Mouse (Mus musculus) left cerebral cortex, postnatal 14 days (tissue): Measurements from ENCODE around the gene Prg2. TPM values are rescaled to one million over a fixed set of nuclear protein-coding genes. Genes with fewer than 3 reads are reported as not detected.

ENCODE experiments used
- DNase-seq, 2 experiments: peaks; one replicate each; pipeline ENCODE4 v3.0.0; 2021 to 2022; ENCODE audit warnings: low spot score in 2 of 2, mixed read lengths in 1 of 2
- intact Hi-C: fragments of 180-260 bp; cut with DNase I; formaldehyde crosslinking; loops from one replicate; pipeline ENCODE4 v1.15.1; 2025
- total RNA-seq, 2 experiments: library from RNA; stranded (reverse); gene quantifications; 2 replicates each; pipeline ENCODE4 v1.2.3; 2021

Gene Prg2
- total RNA-seq, 2 experiments from 2014 or later = not detected

GRCm38 (mm10) chr2:85013826-85014587, 33.7 kb downstream of the Prg2 start:
- intact Hi-C loops = no loop called here
- no peak for DNase-seq

- no peak for DNase-seq
- intact Hi-C loops = no loop called here
Observed at GRCm38 (mm10) chr2:85014588-85014982, 34.3 kb downstream of the Prg2 start.

GRCm38 (mm10) chr2:85022043-85022442, 41.8 kb downstream of the Prg2 start:
- intact Hi-C loops = no loop called here
- DNase-seq = peak in 1 of 2 experiments; percentile 20

GRCm38 (mm10) chr2:85026178-85026577, 45.9 kb downstream of the Prg2 start:
- intact Hi-C loops = no loop called here
- no peak for DNase-seq

GRCm38 (mm10) chr2:85027281-85027680, 47.0 kb downstream of the Prg2 start:
- intact Hi-C loops = no loop called here
- no peak for DNase-seq

GRCm38 (mm10) chr2:85029897-85030296, 49.6 kb downstream of the Prg2 start:
- intact Hi-C loops = no loop called here
- DNase-seq = no peak

GRCm38 (mm10) chr2:85030989-85031388, 50.7 kb downstream of the Prg2 start:
- intact Hi-C loops = no loop called here
- DNase-seq = no peak

- intact Hi-C loops = no loop called here
- DNase-seq = no peak
Observed at GRCm38 (mm10) chr2:85033121-85033520, 52.9 kb downstream of the Prg2 start.

Other genes starting within 250 kb of the Prg2 start
- 10 to 100 TPM; 40.1 to 41.0 TPM for gene Ypel4, start 246.4 kb upstream of the Prg2 start, total RNA-seq
- gene Gm19426, start 236.8 kb upstream of the Prg2 start, total RNA-seq = 1 to 10 TPM; 1.6 to 2.0 TPM
- 1 to 10 TPM; 5.9 to 6.8 TPM for gene Serping1, start 205.0 kb upstream of the Prg2 start, total RNA-seq
- gene Ube2l6, start 181.6 kb upstream of the Prg2 start, total RNA-seq = 1 to 10 TPM; 5.1 to 6.0 TPM
- gene Smtnl1, start 157.8 kb upstream of the Prg2 start, total RNA-seq = not detected
- gene Timm10, start 153.5 kb upstream of the Prg2 start, total RNA-seq = 10 to 100 TPM; 59.7 to 63.5 TPM
- gene Slc43a1, start 141.6 kb upstream of the Prg2 start, total RNA-seq = under 1 TPM; 0.15 to 0.24 TPM
- 10 to 100 TPM; 92.2 to 95.0 TPM for gene Rtn4rl2, start 93.8 kb upstream of the Prg2 start, total RNA-seq
- gene Slc43a3, start 43.9 kb upstream of the Prg2 start, total RNA-seq = 1 to 10 TPM in 1 of 2 experiments, under 1 TPM in 1; 0.99 to 1.1 TPM
- not detected for gene Prg3, start 7.8 kb downstream of the Prg2 start, total RNA-seq
- gene Ssrp1, start 56.8 kb downstream of the Prg2 start, total RNA-seq = 10 to 100 TPM; 88.8 to 93.6 TPM
- gene P2rx3, start 57.0 kb downstream of the Prg2 start, total RNA-seq = 1 to 10 TPM; 1.4 to 2.0 TPM
- 100 to 1,000 TPM in 1 of 2 experiments, 10 to 100 TPM in 1; 88.5 to 102 TPM for gene Tnks1bp1, start 67.6 kb downstream of the Prg2 start, total RNA-seq
- 10 to 100 TPM; 10.5 to 12.5 TPM for gene Aplnr, start 155.8 kb downstream of the Prg2 start, total RNA-seq
- gene Lrrc55, start 216.7 kb downstream of the Prg2 start, total RNA-seq = 10 to 100 TPM; 35.6 to 44.1 TPM